Mouse (Mus musculus) small intestine, adult 2 months (tissue): Measurements from ENCODE around the gene Dnajb3.

ENCODE experiments used
- CTCF ChIP-seq: fragments of 200-500 bp; IDR thresholded peaks from 2 replicates; pipeline ENCODE4 v1.5.1; 2012; ENCODE audit warnings: low read depth, mild to moderate bottlenecking, control low read depth, inconsistent platforms, low read length, moderate library complexity, mixed read lengths; ENCODE audit not compliant: insufficient replicate concordance, insufficient read length; ENCODE audit errors: extremely low read depth
- POLR2A ChIP-seq: fragments of 200-500 bp; IDR thresholded peaks from 2 replicates; pipeline ENCODE4 v1.6.1; 2012; ENCODE audit warnings: low read depth, mild to moderate bottlenecking, control low read depth, inconsistent platforms, low read length, moderate library complexity

DNA sequence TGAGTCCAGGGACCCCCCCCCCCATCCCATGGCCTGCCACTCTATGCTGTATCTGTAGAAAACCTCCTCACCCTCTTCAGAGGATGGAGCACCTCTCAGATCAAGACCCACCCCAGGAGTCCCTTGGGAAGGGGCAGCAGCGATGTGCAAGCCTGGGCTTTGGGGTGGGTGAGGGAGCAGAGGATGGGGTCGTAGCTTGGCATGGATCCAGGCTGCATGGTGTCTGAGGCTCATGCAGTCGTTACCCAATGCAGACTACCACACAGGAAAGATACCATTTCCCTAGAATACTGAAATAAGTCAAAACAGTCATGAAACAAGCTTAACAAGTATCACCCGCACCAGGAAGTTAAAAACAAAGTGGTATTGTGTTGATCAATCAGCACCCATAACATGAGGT, 43.1 kb upstream of the Dnajb3 start:
- TF ChIP-seq CTCF (no peak), POLR2A (no peak)
